In genomic region chr2:127627990-127628570, GRCm38 (mm10) we compare ENCODE assay signal across 16 mouse cellular contexts. TPM values are rescaled to one million over a fixed set of nuclear protein-coding genes. Genes with fewer than 3 reads are reported as not detected.
DNase-seq lines count a peak whose midpoint lies in the region; ATAC-seq and TF ChIP-seq lines count a peak whose summit lies in the region.
"Had no signal": no experiment of that assay in that cellular context is flagged by ENCODE, and none has a peak within 500 bp of the region (broad histone marks: within the 10 kb centered on the region; RNA-seq: fewer than 3 reads in every experiment).

No protein-coding gene starts in this region.

- no peaks in the 10 kb centered on the region for H3K27me3 ChIP-seq in kidney, adult 2 months (replicated peaks; ENCODE audit: control insufficient read depth, insufficient read depth, low read length)
- H3K27me3 ChIP-seq: midbrain, embryonic 12.5 days; Patski had no signal

- no peak for TF ChIP-seq CTCF in kidney, adult 2 months (conservative IDR thresholded peaks at IDR 0.05; ENCODE audit: insufficient read depth, insufficient read length, low read depth, low read length)
- TF ChIP-seq CTCF in brain, embryonic 14.5 days (IDR thresholded peaks at IDR 0.05; ENCODE audit: borderline replicate concordance, extremely low read depth, insufficient read depth, insufficient read length) = no peak

- H3K36me3 ChIP-seq in kidney, adult 2 months (ENCODE audit: control insufficient read depth, insufficient read depth, low read length) = no peaks in the 10 kb centered on the region
- H3K36me3 ChIP-seq: heart, embryonic 13.5 days; midbrain, embryonic 12.5 days had no signal

- DNase-seq in cerebellum, postnatal 14 days = peak; percentile 90 to 93
- DNase-seq in kidney, adult 2 months = no peak
- no peak for DNase-seq in kidney, adult 8-10 months
- peak; percentile 15 for DNase-seq in brain, embryonic 14.5 days (ENCODE audit: low read depth)
- peak; percentile 24 to 27 for DNase-seq in layer of hippocampus, adult 8-10 months (ENCODE audit: low spot score in 2 of 2)
- no peak for DNase-seq in liver
- DNase-seq: B cell, adult 2 months; heart, postnatal 4 days; lung, embryonic 14.5 days; thymus, postnatal 4 days had no signal

- WGBS in kidney, adult 2 months = 52% methylated on average over 6 of the region's 6 CpGs

- 0 out of 2 replicates have a peak overlapping the region, but pooled peaks have one; percentile 10 for H3K27ac ChIP-seq in kidney, adult 2 months (ENCODE audit: insufficient read depth, low read depth, low read length)
- H3K27ac ChIP-seq: heart, embryonic 13.5 days; macrophage; midbrain, embryonic 12.5 days had no signal

- peaks cover 4% of the 10 kb centered on the region; the same call in 1 of the 2 replicates for H3K4me1 ChIP-seq in kidney, adult 2 months (ENCODE audit: control insufficient read depth, insufficient read depth, low read length)
- H3K4me1 ChIP-seq: heart, embryonic 13.5 days; midbrain, embryonic 12.5 days had no signal

- TF ChIP-seq POLR2A in kidney, adult 2 months (IDR thresholded peaks at IDR 0.05; ENCODE audit: low read depth, low read length) = no peak
- no peak for TF ChIP-seq POLR2A in brain, embryonic 14.5 days (IDR thresholded peaks at IDR 0.05; ENCODE audit: borderline replicate concordance, extremely low read depth, insufficient read depth, insufficient read length, poor library complexity, severe bottlenecking)

- ATAC-seq in cerebellum, adult (ENCODE audit: insufficient number of reproducible peaks, low FRiP score, low TSS enrichment) = no peak
- ATAC-seq: intestine, embryonic 16.5 days; Patski had no signal

- H3K4me3 ChIP-seq in kidney, adult 2 months (ENCODE audit: insufficient read depth, low read depth, low read length) = no peak overlapping the region
- H3K4me3 ChIP-seq: heart, embryonic 13.5 days; midbrain, embryonic 12.5 days had no signal

RNA-seq across cellular contexts. Expression of gene Mal, which starts 28.4 kb away (rescaled TPM):
- polyA plus RNA-seq in kidney, adult 2 months (2012; rRNA removed) = 91.2 and 91.5 TPM in 2 replicates
- 0.68 and 1.0 TPM in 2 replicates for polyA plus RNA-seq in brain, embryonic 14.5 days (2012; rRNA removed)
- 100 to 1,000 TPM in 1 of 4 experiments, 10 to 100 TPM in 3; 85.6 to 103 (median 87.1) TPM for total RNA-seq in layer of hippocampus, adult 8-10 months (2022)
- polyA plus RNA-seq: macrophage had no signal

RNA-seq across cellular contexts. Expression of gene Mrps5, which starts 41.1 kb away (rescaled TPM):
- 72.0 and 90.4 TPM in 2 replicates for polyA plus RNA-seq in kidney, adult 2 months (2012; rRNA removed)
- polyA plus RNA-seq in brain, embryonic 14.5 days (2012; rRNA removed) = 129 and 157 TPM in 2 replicates
- total RNA-seq in layer of hippocampus, adult 8-10 months (2022) = 100 to 1,000 TPM in 2 of 4 experiments, 10 to 100 TPM in 2; 88.6 to 107 (median 96.5) TPM

RNA-seq across cellular contexts. Expression of gene Zfp661, which starts 41.2 kb away (rescaled TPM):
- 3.1 and 4.1 TPM in 2 replicates for polyA plus RNA-seq in kidney, adult 2 months (2012; rRNA removed)
- 9.3 and 9.9 TPM in 2 replicates for polyA plus RNA-seq in brain, embryonic 14.5 days (2012; rRNA removed)
- total RNA-seq in layer of hippocampus, adult 8-10 months (2022) = 1 to 10 TPM; 7.1 to 8.6 (median 7.8) TPM

Comparison
In these comparisons a context has a peak if more than half of its experiments do, and no peak if none do; other contexts are left out.
1. DNase-seq: peak in cerebellum, postnatal 14 days (2 of 2), brain, embryonic 14.5 days (single experiment) and layer of hippocampus, adult 8-10 months (2 of 2); none in kidney, adult 2 months (single experiment), kidney, adult 8-10 months (0 of 2) and liver (single experiment).
2. RNA of gene Mal, which starts 28.4 kb away (polyA plus RNA-seq): 91.2 to 91.5 TPM in kidney, adult 2 months; 0.68 to 1.0 TPM in brain, embryonic 14.5 days; every median in the first group is over 10 times any median in the second.